Mouse (Mus musculus) urinary bladder, adult 2 months (tissue): Measurements from ENCODE around the gene Ttc34. TPM values are rescaled to one million over a fixed set of nuclear protein-coding genes. Genes with fewer than 3 reads are reported as not detected.

ENCODE experiments used
- DNase-seq: peaks from one replicate; pipeline ENCODE4 v3.0.0; 2022; ENCODE audit warnings: low spot score
- polyA plus RNA-seq: library from polyadenylated mRNA; depleted of rRNA; stranded (reverse); fragments of >200 nt; gene quantifications from 2 replicates; pipeline ENCODE4 v1.2.3, GENCODE M21; 2012

The Ttc34 gene
- polyA plus RNA-seq, 1 experiment: 0.06 TPM

- DNase-seq: no peak
Measured at GRCm38 (mm10) chr4:154857366-154858240, 20.3 kb downstream of the Ttc34 start.

DNA sequence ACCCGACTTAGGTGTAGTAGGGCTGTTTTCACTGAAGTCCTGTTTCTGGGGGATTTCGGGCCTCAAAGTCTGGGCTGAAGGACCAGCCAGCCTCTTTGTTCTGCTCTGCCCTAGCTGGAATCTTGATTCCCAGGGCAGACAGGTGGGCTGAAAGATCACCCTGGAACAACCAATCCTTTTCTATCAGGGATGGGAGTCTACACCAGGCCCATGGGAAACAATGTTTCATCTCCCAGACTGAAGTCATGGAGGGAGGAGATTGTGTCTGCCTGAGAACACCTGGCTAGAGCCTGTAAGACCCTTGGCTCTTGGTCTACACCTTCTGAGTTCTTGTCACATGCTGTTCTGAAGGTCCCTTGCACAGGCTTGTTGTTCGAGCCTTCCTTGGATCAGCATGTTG is 21.3 kb downstream of the Ttc34 start:
- no peak for DNase-seq

DNA sequence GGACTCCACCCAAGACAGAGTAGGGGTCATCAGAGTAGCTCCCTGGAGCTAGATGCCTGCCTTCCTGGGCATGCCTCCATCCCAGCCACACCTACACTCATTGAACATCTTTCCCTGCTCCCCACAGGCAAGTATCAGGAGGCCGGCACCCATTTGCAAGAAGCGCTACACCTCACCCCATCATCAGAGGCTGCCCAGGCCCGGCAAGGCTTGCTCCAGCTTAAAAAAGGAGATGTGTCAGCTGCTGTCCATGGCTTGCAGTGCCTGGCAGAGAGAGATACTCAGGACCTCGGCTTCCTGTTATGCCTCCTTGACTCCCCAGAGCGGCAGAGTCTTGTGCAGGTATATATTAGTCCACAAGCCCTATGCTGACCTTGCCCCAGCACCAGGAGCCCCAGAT is 24.7 kb downstream of the Ttc34 start:
- no peak for DNase-seq

GRCm38 (mm10) chr4:154863436-154863935 is 26.2 kb downstream of the Ttc34 start:
- no peak for DNase-seq

GRCm38 (mm10) chr4:154864271-154864771 is 27.1 kb downstream of the Ttc34 start:
- peak; percentile 73 for DNase-seq

- no peak for DNase-seq
Measured at GRCm38 (mm10) chr4:154864961-154865760, 27.9 kb downstream of the Ttc34 start.

- DNase-seq: no peak
Measured at GRCm38 (mm10) chr4:154866391-154866790, 29.1 kb downstream of the Ttc34 start.

GRCm38 (mm10) chr4:154867257-154867656 is 30.0 kb downstream of the Ttc34 start:
- DNase-seq: no peak

- no peak for DNase-seq
Measured at GRCm38 (mm10) chr4:154869440-154869839, 32.2 kb downstream of the Ttc34 start, which contains the start of gene Mmel1. Gene Mmel1, plus strand, starts transcription at chr4:154869585.

DNA sequence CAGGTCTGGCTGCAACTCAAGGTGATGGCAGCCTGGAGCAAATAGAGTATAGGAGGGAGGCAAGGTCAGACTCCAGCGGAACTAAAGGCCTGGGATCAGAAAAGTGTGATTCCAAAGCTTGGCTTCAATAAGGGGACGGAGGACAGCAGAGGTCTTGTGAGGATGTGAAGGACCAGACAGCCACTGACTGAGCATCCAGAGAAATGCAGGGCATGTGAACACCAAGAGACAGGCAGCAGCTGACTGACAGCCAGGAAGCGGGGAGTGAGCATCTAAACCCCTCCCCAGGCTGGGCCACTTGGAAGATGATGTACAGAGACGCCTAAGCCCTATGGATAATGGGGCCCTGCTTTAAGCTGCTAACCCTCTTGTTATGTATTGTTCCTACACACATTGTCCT is 33.5 kb downstream of the Ttc34 start:
- DNase-seq: no peak

GRCm38 (mm10) chr4:154871757-154872251 is 34.5 kb downstream of the Ttc34 start:
- no peak for DNase-seq

GRCm38 (mm10) chr4:154873186-154873585 is 35.9 kb downstream of the Ttc34 start:
- DNase-seq: no peak

DNA sequence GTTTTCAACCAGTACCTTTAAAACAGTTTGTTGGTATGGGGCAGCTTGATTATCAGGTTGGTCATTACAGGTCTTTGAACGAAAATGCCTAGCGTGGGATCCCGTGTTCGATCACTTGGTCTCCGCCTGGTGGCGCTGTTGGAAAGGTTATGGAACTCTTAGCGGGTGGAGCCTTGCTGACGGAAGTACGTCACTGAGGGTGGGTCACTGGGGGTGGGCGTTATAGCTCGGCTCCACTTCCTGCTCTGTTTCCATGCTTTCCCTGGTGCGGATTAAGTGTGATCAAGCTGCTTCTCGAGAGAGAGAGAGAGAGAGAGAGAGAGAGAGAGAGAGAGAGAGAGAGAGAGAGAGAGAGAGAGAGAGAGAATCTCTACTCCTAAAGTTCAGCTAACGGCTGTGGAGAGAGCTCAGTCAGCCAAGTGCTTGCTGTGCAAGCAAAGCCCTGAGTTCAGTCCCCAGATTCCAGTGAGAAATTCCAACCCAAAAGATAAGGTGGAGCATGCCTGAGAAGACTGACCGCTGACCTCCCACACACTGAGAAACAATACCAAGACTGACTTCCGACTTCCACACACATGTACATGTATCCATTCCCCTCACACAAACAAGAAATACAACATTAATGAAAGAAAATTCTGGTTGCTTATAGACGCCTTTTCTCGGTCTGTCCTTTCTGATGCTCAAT is 40.7 kb downstream of the Ttc34 start:
- peak; percentile 83 for DNase-seq

DNA sequence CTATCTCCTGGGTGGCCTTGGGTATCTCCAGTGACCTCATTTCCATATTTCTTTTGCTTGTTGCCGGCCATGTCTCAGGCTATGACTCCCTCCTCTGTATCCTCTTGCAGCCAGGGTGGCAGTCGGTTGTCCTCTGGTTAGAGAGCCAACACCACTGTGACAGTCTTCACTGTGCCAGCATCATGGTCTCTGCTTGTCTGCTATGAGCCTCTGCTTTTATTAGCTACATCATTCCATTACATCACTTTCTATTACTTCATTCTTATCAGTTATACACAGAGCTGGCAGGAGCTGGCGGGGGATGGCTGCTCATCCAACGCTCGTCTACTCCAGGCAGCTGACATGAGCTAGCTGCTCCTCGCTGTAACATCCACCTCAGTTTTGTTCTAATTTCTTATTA is 43.5 kb downstream of the Ttc34 start:
- no peak for DNase-seq

GRCm38 (mm10) chr4:154882014-154882659 is 44.9 kb downstream of the Ttc34 start:
- DNase-seq: no peak

GRCm38 (mm10) chr4:154885416-154885815 is 48.2 kb downstream of the Ttc34 start:
- DNase-seq: no peak

GRCm38 (mm10) chr4:154886876-154887592 is 49.8 kb downstream of the Ttc34 start:
- DNase-seq: no peak

DNA sequence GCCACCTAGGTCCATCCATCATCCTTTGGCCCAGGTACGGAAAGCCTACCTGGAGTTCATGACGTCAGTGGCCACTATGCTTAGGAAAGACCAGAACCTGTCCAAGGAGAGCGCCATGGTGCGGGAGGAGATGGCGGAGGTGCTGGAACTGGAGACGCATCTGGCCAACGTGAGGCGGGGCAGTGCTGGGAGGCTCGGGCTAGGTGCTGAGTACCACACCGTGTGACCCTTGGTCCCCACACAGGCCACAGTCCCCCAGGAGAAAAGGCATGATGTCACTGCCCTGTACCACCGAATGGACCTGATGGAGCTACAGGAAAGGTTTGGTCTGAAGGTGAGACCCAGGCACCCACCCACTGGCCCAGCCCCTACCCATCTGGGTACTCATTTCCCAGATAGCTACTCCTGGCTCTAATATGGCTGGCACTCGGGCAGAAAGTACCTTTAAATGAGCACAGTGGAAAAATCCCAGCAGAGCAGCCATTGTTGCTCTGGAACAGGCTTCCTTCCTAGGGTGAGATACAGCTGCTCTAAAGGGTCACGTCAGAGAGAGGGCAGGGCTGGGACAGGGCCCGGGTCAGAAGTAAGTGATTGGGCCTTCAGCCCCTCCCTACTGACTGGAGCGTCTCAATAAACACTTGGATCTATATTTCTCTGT is 50.5 kb downstream of the Ttc34 start:
- no peak for DNase-seq

GRCm38 (mm10) chr4:154890887-154891286 is 53.6 kb downstream of the Ttc34 start:
- DNase-seq: no peak

DNA sequence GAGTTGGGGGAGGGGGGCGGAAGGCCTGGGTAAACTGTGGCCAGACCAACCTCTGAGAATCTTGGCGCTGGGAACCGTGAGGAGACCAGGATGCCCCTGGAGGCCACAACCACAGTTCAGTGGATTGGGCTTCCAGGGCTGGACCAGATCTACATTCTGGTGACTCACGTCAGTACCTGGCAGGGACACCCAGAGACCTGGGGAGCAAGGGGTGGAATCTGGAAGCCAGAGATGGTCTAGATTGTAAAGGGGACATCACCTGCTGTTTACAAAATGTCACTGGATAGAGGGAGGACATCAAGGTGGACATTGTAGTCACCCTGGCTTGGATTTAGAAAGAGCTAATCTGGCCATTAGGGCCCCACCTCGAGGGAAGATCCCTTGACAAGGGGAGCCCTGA is 58.3 kb downstream of the Ttc34 start:
- DNase-seq: no peak
